26 mouse cellular contexts compared by ENCODE assay signal in genomic region chr6:142789736-142790135, GRCm38 (mm10). TPM values are rescaled to one million over a fixed set of nuclear protein-coding genes. Genes with fewer than 3 reads are reported as not detected.
DNase-seq lines count a peak whose midpoint lies in the region; ATAC-seq lines count a peak whose summit lies in the region.
"Had no signal": no experiment of that assay in that cellular context is flagged by ENCODE, and none has a peak within 500 bp of the region (broad histone marks: within the 10 kb centered on the region; RNA-seq: fewer than 3 reads in every experiment).

No protein-coding gene starts in this region.

- DNase-seq in forebrain, embryonic 11.5 days (ENCODE audit: low spot score), result peak; percentile 37
- DNase-seq in frontal cortex, postnatal 10 days (ENCODE audit: low spot score in 2 of 2), result no peak
- peak; percentile 35 for DNase-seq in R1 (ENCODE audit: low read depth, low spot score)
- no peak for DNase-seq in heart, postnatal 14 days
- DNase-seq: adrenal gland, adult 2 months; adrenal gland, postnatal 10 days; adrenal gland, postnatal 25 days; B cell, adult 2 months; cerebellum, adult 11-12 months; cerebellum, adult 2 months; cerebellum, adult 9-10 months; cerebellum, postnatal 10 days; cerebellum, postnatal 25 days had no signal

- no peaks in the 10 kb centered on the region for H3K27me3 ChIP-seq in forebrain, embryonic 11.5 days (ENCODE audit: control insufficient read depth, insufficient read depth, low read length)
- no peaks in the 10 kb centered on the region for H3K27me3 ChIP-seq in forebrain, embryonic 16.5 days (replicated peaks; ENCODE audit: control insufficient read depth, insufficient read depth, low read length)
- H3K27me3 ChIP-seq: CH12.LX; embryonic facial prominence, embryonic 13.5 days; embryonic facial prominence, embryonic 15.5 days; forebrain, embryonic 15.5 days; Patski had no signal

- no peak for ATAC-seq in forebrain, embryonic 11.5 days (replicated peaks; ENCODE audit: low FRiP score)
- no peak for ATAC-seq in forebrain, embryonic 16.5 days
- peak; percentile 54 for ATAC-seq in frontal cortex, adult (ENCODE audit: low TSS enrichment)
- ATAC-seq: CD4-positive, CD25-positive, alpha-beta regulatory T cell, adult 4 months; forebrain, embryonic 15.5 days; Patski had no signal

- WGBS in forebrain, embryonic 11.5 days, result 93% methylated on average over 10 of the region's 10 CpGs
- 79% methylated on average over 10 of the region's 10 CpGs for WGBS in forebrain, embryonic 16.5 days

- H3K36me3 ChIP-seq in forebrain, embryonic 11.5 days (ENCODE audit: control insufficient read depth, insufficient read depth, low read length), result no peaks in the 10 kb centered on the region
- H3K36me3 ChIP-seq in forebrain, embryonic 16.5 days (ENCODE audit: control insufficient read depth, insufficient read depth), result no peaks in the 10 kb centered on the region
- H3K36me3 ChIP-seq: embryonic facial prominence, embryonic 13.5 days; embryonic facial prominence, embryonic 15.5 days; forebrain, embryonic 12.5 days; forebrain, embryonic 15.5 days; G1E had no signal

- no peak overlapping the region for H3K9ac ChIP-seq in forebrain, embryonic 11.5 days (ENCODE audit: low read length)
- H3K9ac ChIP-seq in forebrain, embryonic 16.5 days (replicated peaks; ENCODE audit: low read depth, low read length), result no peak overlapping the region
- H3K9ac ChIP-seq: embryonic facial prominence, embryonic 13.5 days; embryonic facial prominence, embryonic 15.5 days; forebrain, embryonic 12.5 days; forebrain, embryonic 15.5 days had no signal

- H3K4me3 ChIP-seq in forebrain, embryonic 11.5 days (ENCODE audit: low read depth, low read length), result no peak overlapping the region
- H3K4me3 ChIP-seq in forebrain, embryonic 16.5 days (replicated peaks; ENCODE audit: low read length), result no peak overlapping the region
- H3K4me3 ChIP-seq: embryonic facial prominence, embryonic 13.5 days; embryonic facial prominence, embryonic 15.5 days; erythroblast, embryonic 14.5 days; forebrain, embryonic 12.5 days; forebrain, embryonic 15.5 days had no signal

- H3K4me1 ChIP-seq in forebrain, embryonic 11.5 days (replicated peaks; ENCODE audit: control insufficient read depth, insufficient read depth, low read length), result no peaks in the 10 kb centered on the region
- peaks cover 14% of the 10 kb centered on the region for H3K4me1 ChIP-seq in forebrain, embryonic 16.5 days (replicated peaks; ENCODE audit: control insufficient read depth, insufficient read depth, low read length)

- no peak overlapping the region for H3K27ac ChIP-seq in forebrain, embryonic 11.5 days (ENCODE audit: low read depth, low read length)
- no peak overlapping the region for H3K27ac ChIP-seq in forebrain, embryonic 16.5 days (ENCODE audit: low read length)
- H3K27ac ChIP-seq: embryonic facial prominence, embryonic 13.5 days; embryonic facial prominence, embryonic 15.5 days; forebrain, embryonic 12.5 days; forebrain, embryonic 15.5 days had no signal

- no peaks in the 10 kb centered on the region for H3K9me3 ChIP-seq in forebrain, embryonic 11.5 days (ENCODE audit: control insufficient read depth, low read length)
- no peaks in the 10 kb centered on the region for H3K9me3 ChIP-seq in forebrain, embryonic 16.5 days (ENCODE audit: control insufficient read depth, low read length)
- H3K9me3 ChIP-seq: embryonic facial prominence, embryonic 13.5 days; embryonic facial prominence, embryonic 15.5 days; forebrain, embryonic 12.5 days; forebrain, embryonic 15.5 days; G1E had no signal

- intact Hi-C loops in heart, postnatal 14 days (cut with DNase I), result no loop called here

- no peak overlapping the region for H3K4me2 ChIP-seq in forebrain, embryonic 11.5 days (ENCODE audit: low read depth, low read length, severe bottlenecking)
- H3K4me2 ChIP-seq in forebrain, embryonic 16.5 days (ENCODE audit: low read length), result no peak overlapping the region
- H3K4me2 ChIP-seq: embryonic facial prominence, embryonic 13.5 days; embryonic facial prominence, embryonic 15.5 days; forebrain, embryonic 12.5 days; forebrain, embryonic 15.5 days had no signal

RNA-seq across cellular contexts. Expression of gene Sult6b2, which starts 14.6 kb away (rescaled TPM):
- polyA plus RNA-seq in forebrain, embryonic 11.5 days (2014; fragmentation: Nextera tagmentation; extraction: Ambion mirVana), result 0.29 TPM in 1 of 2 replicates, not detected in the other
- 0.11 and 0.28 TPM in 2 replicates for polyA plus RNA-seq in forebrain, embryonic 16.5 days (2015; fragmentation: Nextera tagmentation; extraction: Ambion mirVana)
- not detected for total RNA-seq in heart, postnatal 14 days (2021)
- total RNA-seq: adrenal gland, adult 2 months; adrenal gland, postnatal 10 days; adrenal gland, postnatal 25 days; adrenal gland, postnatal 4 days had no signal
- polyA plus RNA-seq: adrenal gland, adult 2 months; CD4-positive, CD25-positive, alpha-beta regulatory T cell, adult 4 months; embryonic facial prominence, embryonic 11.5 days; embryonic facial prominence, embryonic 13.5 days; embryonic facial prominence, embryonic 15.5 days; erythroblast, embryonic 14.5 days; G1E had no signal

RNA-seq across cellular contexts. Expression of gene Cmas, which starts 33.2 kb away (rescaled TPM):
- polyA plus RNA-seq in forebrain, embryonic 11.5 days (2014; fragmentation: Nextera tagmentation; extraction: Ambion mirVana), result 103 and 109 TPM in 2 replicates
- 139 and 150 TPM in 2 replicates for polyA plus RNA-seq in forebrain, embryonic 16.5 days (2015; fragmentation: Nextera tagmentation; extraction: Ambion mirVana)
- total RNA-seq in heart, postnatal 14 days (2021), result 10 to 100 TPM; 38.6 to 39.4 TPM

Comparison
In these comparisons a context has a peak if more than half of its experiments do, and no peak if none do; other contexts are left out.
1. DNase-seq: peak in forebrain, embryonic 11.5 days (single experiment) and R1 (single experiment); none in frontal cortex, postnatal 10 days (0 of 2) and heart, postnatal 14 days (0 of 2).